Mouse (Mus musculus) urinary bladder, adult 2 months (tissue): ENCODE measurements around the gene Cul4a. TPM values are rescaled to one million over a fixed set of nuclear protein-coding genes. Genes with fewer than 3 reads are reported as not detected.
"Not testable (repeated sequence)": the region's sequence is repeated elsewhere in the genome, so short reads cannot be mapped to it uniquely, and the experiment has no call there.

Experiments used
- DNase-seq: peaks from one replicate; pipeline ENCODE4 v3.0.0; 2022; ENCODE audit warnings: low spot score
- polyA plus RNA-seq: library from polyadenylated mRNA; depleted of rRNA; stranded (reverse); fragments of >200 nt; gene quantifications from 2 replicates; pipeline ENCODE4 v1.2.3, GENCODE M21; 2012; rRNA removed

The Cul4a gene
- polyA plus RNA-seq = 55.7 and 58.2 TPM in 2 replicates

GRCm38 (mm10) chr8:13105087-13105881 is at the start of gene Cul4a, which contains the start of gene Pcid2:
Gene Cul4a, plus strand, starts transcription at chr8:13105621.
Gene Pcid2, minus strand, starts transcription at chr8:13105459.
- DNase-seq = peak; percentile 89

- DNase-seq = no peak
Measured at GRCm38 (mm10) chr8:13057351-13057750, 48.1 kb upstream of the Cul4a start.

DNA sequence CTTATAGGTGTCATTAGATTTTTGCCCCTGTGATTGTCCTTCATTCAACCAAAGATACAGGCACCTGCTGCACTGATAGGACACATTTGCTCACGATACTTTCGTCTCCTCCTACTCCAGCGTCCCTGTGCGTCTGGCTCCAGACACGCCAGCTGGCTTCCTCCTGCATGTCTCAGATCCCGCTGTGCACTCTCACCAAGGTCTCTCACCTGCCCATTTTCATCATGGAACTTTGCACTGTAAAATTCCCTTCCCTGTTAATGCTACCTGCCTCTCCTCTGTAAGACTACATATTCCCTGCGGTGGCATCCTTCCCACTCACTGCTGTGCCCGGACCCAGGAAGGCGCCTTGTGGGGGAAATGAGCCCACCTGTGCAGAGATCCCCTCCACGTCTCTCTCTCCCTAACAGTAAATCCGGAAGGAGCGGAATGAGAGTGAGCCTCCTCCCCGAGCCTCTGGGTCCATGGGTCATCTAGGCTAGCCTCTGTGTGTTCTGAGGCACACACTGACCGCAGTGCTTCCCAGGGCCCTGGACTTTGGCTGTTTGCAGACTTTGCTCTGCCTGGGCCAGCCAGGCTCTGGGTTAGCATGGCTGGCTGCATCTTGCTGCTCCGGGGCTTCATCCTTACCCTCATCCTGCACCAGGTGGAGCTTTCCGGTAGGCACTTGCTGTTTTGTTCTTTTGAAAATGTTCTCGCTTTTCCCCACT is 44.8 kb upstream of the Cul4a start, which contains the start of gene Proz:
Proz (plus strand) TSS at position 474 of the 710 bp plus-strand sequence.
- DNase-seq = no peak

- no peak for DNase-seq
Measured at GRCm38 (mm10) chr8:13063112-13063511, 42.3 kb upstream of the Cul4a start.

DNA sequence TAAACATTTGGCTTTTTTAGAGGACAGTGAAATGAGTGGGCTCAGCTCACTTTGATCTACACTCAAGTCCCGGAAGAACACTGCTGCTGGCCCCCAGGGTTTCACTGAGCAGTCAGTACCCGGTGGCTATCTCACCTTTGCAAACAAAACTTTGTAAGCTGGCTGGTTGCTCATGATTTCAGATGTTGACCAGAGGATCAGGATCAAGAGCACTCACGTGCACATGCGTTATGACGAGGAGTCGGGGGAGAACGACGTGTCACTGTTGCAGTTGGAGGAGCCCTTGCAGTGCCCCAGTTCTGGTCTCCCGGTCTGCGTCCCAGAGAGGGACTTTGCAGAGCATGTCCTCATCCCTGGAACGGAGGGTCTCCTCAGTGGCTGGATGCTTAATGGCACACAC is 32.2 kb upstream of the Cul4a start:
- DNase-seq = no peak

- no peak for DNase-seq
Measured at GRCm38 (mm10) chr8:13075044-13075443, 30.4 kb upstream of the Cul4a start.

GRCm38 (mm10) chr8:13075579-13075978 is 29.8 kb upstream of the Cul4a start:
- DNase-seq = not testable (repeated sequence)

GRCm38 (mm10) chr8:13077542-13077941 is 27.9 kb upstream of the Cul4a start:
- DNase-seq = no peak

DNA sequence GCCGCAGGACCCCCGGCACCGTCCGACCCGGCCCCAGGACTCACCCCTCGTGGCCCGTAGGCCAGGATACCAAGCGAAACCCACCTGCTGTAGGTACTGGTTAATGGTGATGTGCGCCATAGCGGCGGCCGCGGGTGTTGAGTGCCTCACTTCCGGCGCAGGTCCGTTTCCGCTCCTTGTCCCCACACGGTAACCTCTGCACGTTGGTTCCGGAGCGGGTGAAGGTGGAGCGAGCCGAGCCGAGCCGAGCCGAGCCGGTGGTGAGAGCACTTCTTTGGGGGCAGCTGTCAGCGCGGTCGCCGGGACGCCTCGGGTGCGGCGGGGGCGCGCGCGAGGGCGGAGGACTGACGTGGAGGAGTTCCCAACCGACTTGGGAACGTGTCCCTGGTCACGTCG is 732 bp upstream of the Cul4a start:
- peak; percentile 93 for DNase-seq

DNA sequence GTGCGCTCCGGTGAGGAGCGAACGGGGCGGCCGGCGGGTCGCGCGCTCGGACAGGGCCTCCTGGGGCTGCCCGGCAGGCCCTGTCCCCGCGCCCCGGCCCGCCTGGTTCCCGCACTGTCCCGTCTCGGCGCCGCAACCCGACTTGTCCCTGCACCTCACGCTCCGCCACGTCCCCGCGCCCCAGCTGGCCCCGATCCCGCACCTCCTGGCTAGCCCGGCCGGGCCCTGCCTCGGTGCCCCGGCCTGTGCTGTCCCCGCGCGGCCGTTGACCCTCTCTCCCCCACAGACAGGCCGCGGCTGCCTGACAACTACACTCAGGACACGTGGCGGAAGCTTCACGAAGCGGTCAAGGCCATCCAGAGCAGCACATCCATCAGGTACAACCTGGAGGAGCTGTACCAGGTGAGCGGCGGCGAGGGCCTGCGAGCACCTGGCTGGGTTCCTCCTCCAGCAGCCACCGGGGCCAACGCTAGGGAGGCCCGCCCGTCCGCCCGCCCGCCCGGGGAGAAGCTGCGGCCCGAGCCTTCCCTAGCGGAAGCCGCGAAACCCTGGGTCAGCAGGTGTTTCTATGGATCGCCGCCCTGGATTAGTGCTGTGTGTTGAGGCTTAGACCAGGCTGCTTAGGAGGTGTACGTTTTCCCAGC is 609 bp downstream of the Cul4a start:
- DNase-seq = no peak

GRCm38 (mm10) chr8:13107990-13108638 is 2.7 kb downstream of the Cul4a start:
- no peak for DNase-seq

GRCm38 (mm10) chr8:13108967-13109366 is 3.5 kb downstream of the Cul4a start:
- DNase-seq = no peak

GRCm38 (mm10) chr8:13109416-13109960 is 4.1 kb downstream of the Cul4a start:
- DNase-seq = no peak

DNA sequence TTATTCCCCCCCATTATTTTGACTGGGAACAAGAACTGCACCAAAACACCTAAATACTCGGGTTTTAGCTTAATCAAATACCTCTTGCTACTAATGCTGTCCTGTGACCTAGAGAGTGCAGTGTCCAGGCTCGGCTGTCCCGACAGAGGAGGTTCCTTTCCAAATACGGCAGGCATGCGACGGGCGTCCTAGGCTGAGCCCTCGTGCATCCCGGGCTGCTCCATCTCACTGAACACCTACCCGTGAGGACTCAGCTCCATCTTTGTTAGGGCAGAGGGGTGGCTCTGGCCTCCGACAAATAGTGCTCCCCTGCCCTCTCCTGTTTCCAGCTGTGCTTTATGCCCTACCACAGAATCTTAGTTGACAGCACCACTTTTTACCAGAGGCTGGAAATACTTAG is 6.5 kb downstream of the Cul4a start:
- no peak for DNase-seq

- DNase-seq = no peak
Measured at GRCm38 (mm10) chr8:13113232-13113631, 7.8 kb downstream of the Cul4a start.

DNA sequence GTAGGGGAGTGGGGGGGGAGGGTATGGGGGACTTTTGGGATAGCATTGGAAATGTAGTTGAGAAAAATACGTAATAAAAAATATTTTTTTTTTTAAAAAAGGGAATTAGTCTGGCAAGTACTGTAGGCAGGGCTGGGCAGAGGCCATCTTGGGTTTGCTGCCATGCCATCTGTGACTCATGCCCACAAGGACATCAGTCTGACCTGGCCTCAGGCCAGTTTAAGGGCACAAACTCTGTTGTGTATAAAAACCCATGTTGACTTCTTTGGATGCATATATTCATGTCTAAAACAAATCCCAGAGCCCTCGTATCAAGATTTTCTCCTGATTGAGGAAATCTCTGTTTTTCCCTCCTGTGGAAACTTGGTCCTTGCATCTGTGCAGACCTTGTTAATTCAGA is 11.7 kb downstream of the Cul4a start:
- DNase-seq = no peak

- DNase-seq = no peak
Measured at GRCm38 (mm10) chr8:13118516-13118915, 13.1 kb downstream of the Cul4a start.

DNA sequence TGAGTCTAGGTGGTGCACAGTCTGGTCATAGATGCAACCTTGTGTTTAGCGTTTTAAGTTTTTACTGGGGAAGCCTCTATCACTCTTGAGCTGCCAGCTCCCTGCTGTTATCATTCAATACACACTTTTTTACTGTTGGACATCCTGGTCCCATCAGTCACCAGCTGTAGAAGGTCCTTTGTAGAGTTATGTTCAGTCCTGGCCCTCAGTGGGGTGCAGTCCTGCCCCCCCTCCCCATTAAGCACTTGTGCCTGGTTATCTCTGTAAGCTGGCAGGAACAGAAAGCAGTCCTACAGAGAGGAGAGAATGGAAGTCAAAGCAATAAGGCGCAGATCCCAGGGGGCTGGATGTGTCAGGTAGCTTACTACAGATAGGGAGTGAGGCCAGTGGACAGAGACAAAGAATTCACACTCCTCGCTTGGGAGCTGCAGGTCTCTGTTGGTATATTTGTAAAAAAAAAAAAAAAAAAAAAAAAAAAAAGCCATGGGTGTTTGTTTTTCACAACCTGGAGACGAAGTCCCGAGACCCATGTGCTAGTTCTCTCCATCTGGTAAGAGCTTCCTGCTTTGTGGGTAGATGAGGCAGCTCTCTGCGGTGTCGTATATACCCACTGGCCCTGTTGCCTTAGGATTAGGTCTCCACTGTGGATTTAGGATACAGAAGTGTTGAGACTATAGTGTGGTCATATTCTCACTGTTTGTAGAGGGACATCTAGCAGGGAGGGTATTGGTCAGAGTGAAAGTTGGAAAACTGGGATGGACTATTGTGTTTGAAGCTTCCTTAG is 15.7 kb downstream of the Cul4a start:
- DNase-seq = no peak

GRCm38 (mm10) chr8:13122887-13123421 is 17.5 kb downstream of the Cul4a start:
- DNase-seq = no peak

GRCm38 (mm10) chr8:13124897-13125296 is 19.5 kb downstream of the Cul4a start:
- no peak for DNase-seq

- DNase-seq = not testable (repeated sequence)
Measured at GRCm38 (mm10) chr8:13132220-13132619, 26.8 kb downstream of the Cul4a start.
